Mouse (Mus musculus): ENCODE results near the gene Gm45716. TPM values are rescaled to one million over a fixed set of nuclear protein-coding genes. Genes with fewer than 3 reads are reported as not detected.
A peak's percentile ranks its signal among the peaks of the same experiment; 100 is the strongest.

The Gm45716 gene
- polyA plus RNA-seq, 1 experiment = 0.62 TPM

- DNase-seq (ENCODE audit: low read depth in 1 of 2, low spot score in 2 of 2) = no peak
- 90% methylated on average over 6 of the region's 6 CpGs for WGBS
- H3K27ac ChIP-seq (ENCODE audit: insufficient read depth, low read length) = no peak overlapping the region
- peaks cover 2% of the 10 kb centered on the region for H3K4me1 ChIP-seq (ENCODE audit: control insufficient read depth, insufficient read depth, insufficient read length)
- no peak for TF ChIP-seq POLR2A (IDR thresholded peaks at IDR 0.05; ENCODE audit: low read depth, low read length)
- no peak for TF ChIP-seq CTCF (IDR thresholded peaks at IDR 0.05; ENCODE audit: extremely low read depth, insufficient read depth, insufficient read length, insufficient replicate concordance)
- no peaks in the 10 kb centered on the region for H3K27me3 ChIP-seq (ENCODE audit: control insufficient read depth, insufficient read depth, low read length)
- H3K4me3 ChIP-seq (ENCODE audit: extremely low read depth, insufficient read depth, insufficient read length) = no peak overlapping the region
- H3K36me3 ChIP-seq (ENCODE audit: control insufficient read depth, insufficient read depth, low read length) = peaks cover 6% of the 10 kb centered on the region
These were observed 68.2 kb downstream of the Gm45716 start for GRCm38 (mm10) chr11:90255687-90256086.

- Histone ChIP-seq H3K4me3 (ENCODE audit: extremely low read depth, insufficient read depth, insufficient read length) (no peak overlapping the region), H3K4me1 (ENCODE audit: control insufficient read depth, insufficient read depth, insufficient read length) (no peaks in the 10 kb centered on the region; the same call in 1 of the 2 replicates), H3K27me3 (ENCODE audit: control insufficient read depth, insufficient read depth, low read length) (no peaks in the 10 kb centered on the region), H3K36me3 (ENCODE audit: control insufficient read depth, insufficient read depth, low read length) (peaks cover 14% of the 10 kb centered on the region), H3K27ac (ENCODE audit: insufficient read depth, low read length) (peak overlapping the region; percentile 37; the same call in 1 of the 2 replicates)
- WGBS = 73% methylated on average over 16 of the region's 16 CpGs
- no peak for TF ChIP-seq CTCF (IDR thresholded peaks at IDR 0.05; ENCODE audit: extremely low read depth, insufficient read depth, insufficient read length, insufficient replicate concordance)
- TF ChIP-seq POLR2A (IDR thresholded peaks at IDR 0.05; ENCODE audit: low read depth, low read length) = no peak
- DNase-seq (ENCODE audit: low read depth in 1 of 2, low spot score in 2 of 2) = no peak
These were observed 69.5 kb downstream of the Gm45716 start for GRCm38 (mm10) chr11:90256833-90257525.

- no peak overlapping the region for H3K4me3 ChIP-seq (ENCODE audit: extremely low read depth, insufficient read depth, insufficient read length)
These were observed 70.9 kb downstream of the Gm45716 start for GRCm38 (mm10) chr11:90258321-90258927.

GRCm38 (mm10) chr11:90259071-90259470 is 71.6 kb downstream of the Gm45716 start:
- 85% methylated on average over 4 of the region's 4 CpGs for WGBS
- no peak overlapping the region for H3K27ac ChIP-seq (ENCODE audit: insufficient read depth, low read length)
- no peak overlapping the region for H3K4me3 ChIP-seq (ENCODE audit: extremely low read depth, insufficient read depth, insufficient read length)
- TF ChIP-seq CTCF (IDR thresholded peaks at IDR 0.05; ENCODE audit: extremely low read depth, insufficient read depth, insufficient read length, insufficient replicate concordance) (no peak), POLR2A (IDR thresholded peaks at IDR 0.05; ENCODE audit: low read depth, low read length) (no peak)
- H3K27me3 ChIP-seq (ENCODE audit: control insufficient read depth, insufficient read depth, low read length) = no peaks in the 10 kb centered on the region
- H3K4me1 ChIP-seq (ENCODE audit: control insufficient read depth, insufficient read depth, insufficient read length) = peaks cover 3% of the 10 kb centered on the region; the same call in 1 of the 2 replicates
- DNase-seq (ENCODE audit: low read depth in 1 of 2, low spot score in 2 of 2) = no peak
- H3K36me3 ChIP-seq (ENCODE audit: control insufficient read depth, insufficient read depth, low read length) = peaks cover 20% of the 10 kb centered on the region

More at GRCm38 (mm10) chr11:90258321-90258927, 70.9 kb downstream of the Gm45716 start:
- DNase-seq (ENCODE audit: low read depth in 1 of 2, low spot score in 2 of 2) = no peak
- Histone ChIP-seq H3K4me1 (ENCODE audit: control insufficient read depth, insufficient read depth, insufficient read length) (peaks cover 3% of the 10 kb centered on the region; the same call in 1 of the 2 replicates), H3K27ac (ENCODE audit: insufficient read depth, low read length) (no peak overlapping the region), H3K27me3 (ENCODE audit: control insufficient read depth, insufficient read depth, low read length) (no peaks in the 10 kb centered on the region), H3K36me3 (ENCODE audit: control insufficient read depth, insufficient read depth, low read length) (peaks cover 20% of the 10 kb centered on the region)
- no peak for TF ChIP-seq POLR2A (IDR thresholded peaks at IDR 0.05; ENCODE audit: low read depth, low read length)
- TF ChIP-seq CTCF (IDR thresholded peaks at IDR 0.05; ENCODE audit: extremely low read depth, insufficient read depth, insufficient read length, insufficient replicate concordance) = no peak
- 83% methylated on average over 10 of the region's 10 CpGs for WGBS

GRCm38 (mm10) chr11:90259826-90260225 is 72.3 kb downstream of the Gm45716 start:
- no peak overlapping the region for H3K27ac ChIP-seq (ENCODE audit: insufficient read depth, low read length)
- H3K27me3 ChIP-seq (ENCODE audit: control insufficient read depth, insufficient read depth, low read length) = no peaks in the 10 kb centered on the region
- no peak for DNase-seq (ENCODE audit: low read depth in 1 of 2, low spot score in 2 of 2)
- H3K4me3 ChIP-seq (ENCODE audit: extremely low read depth, insufficient read depth, insufficient read length) = no peak overlapping the region
- 74% methylated on average over 9 of the region's 9 CpGs for WGBS
- TF ChIP-seq CTCF (IDR thresholded peaks at IDR 0.05; ENCODE audit: extremely low read depth, insufficient read depth, insufficient read length, insufficient replicate concordance) = no peak
- no peak for TF ChIP-seq POLR2A (IDR thresholded peaks at IDR 0.05; ENCODE audit: low read depth, low read length)
- peaks cover 20% of the 10 kb centered on the region for H3K36me3 ChIP-seq (ENCODE audit: control insufficient read depth, insufficient read depth, low read length)
- H3K4me1 ChIP-seq (ENCODE audit: control insufficient read depth, insufficient read depth, insufficient read length) = peaks cover 6% of the 10 kb centered on the region; the same call in 1 of the 2 replicates

GRCm38 (mm10) chr11:90264180-90264579 is 76.7 kb downstream of the Gm45716 start:
- H3K36me3 ChIP-seq (ENCODE audit: control insufficient read depth, insufficient read depth, low read length) = peaks cover 26% of the 10 kb centered on the region
- 0 out of 2 replicates have a peak overlapping the region, but pooled peaks have one; percentile 6 for H3K27ac ChIP-seq (ENCODE audit: insufficient read depth, low read length)
- TF ChIP-seq CTCF (IDR thresholded peaks at IDR 0.05; ENCODE audit: extremely low read depth, insufficient read depth, insufficient read length, insufficient replicate concordance) = no peak
- no peak for TF ChIP-seq POLR2A (IDR thresholded peaks at IDR 0.05; ENCODE audit: low read depth, low read length)
- peaks cover 6% of the 10 kb centered on the region; the same call in 1 of the 2 replicates for H3K4me1 ChIP-seq (ENCODE audit: control insufficient read depth, insufficient read depth, insufficient read length)
- H3K4me3 ChIP-seq (ENCODE audit: extremely low read depth, insufficient read depth, insufficient read length) = no peak overlapping the region
- WGBS = 39% methylated on average over 11 of the region's 11 CpGs
- H3K27me3 ChIP-seq (ENCODE audit: control insufficient read depth, insufficient read depth, low read length) = no peaks in the 10 kb centered on the region
- peak; percentile 62 to 69 for DNase-seq (ENCODE audit: low read depth in 1 of 2, low spot score in 2 of 2)

Measured in spleen, adult 2 months (tissue).